Mouse (Mus musculus): ENCODE data around the gene Lpo. TPM values are rescaled to one million over a fixed set of nuclear protein-coding genes. Genes with fewer than 3 reads are reported as not detected.
A peak's percentile ranks its signal among the peaks of the same experiment; 100 is the strongest.

Lpo gene
- total and polyA plus RNA-seq, 2 experiments from 2014 or later: 3.3 to 3.4 TPM

- H3K9ac ChIP-seq (replicated peaks; ENCODE audit: low read length): peak within 1 kb of the TSS; percentile 66
- 5% methylated on average over 23 of the region's 23 CpGs for WGBS
- ATAC-seq: peak; percentile 81
- TF ChIP-seq CTCF (IDR thresholded peaks at IDR 0.05; ENCODE audit: low read depth): no peak
- H3K36me3 ChIP-seq (ENCODE audit: insufficient read depth, low read length): no peaks in the 10 kb centered on the region
- no peaks in the 10 kb centered on the region for H3K27me3 ChIP-seq (ENCODE audit: insufficient read depth, low read length)
- peak within 1 kb of the TSS; percentile 73 for H3K4me3 ChIP-seq (ENCODE audit: low read length)
- no peaks in the 10 kb centered on the region for H3K9me3 ChIP-seq (ENCODE audit: low read length)
- H3K27ac ChIP-seq: peak within 1 kb of the TSS; percentile 83
- H3K4me1 ChIP-seq (ENCODE audit: insufficient read depth, low read length): peaks cover 9% of the 10 kb centered on the region; the same call in 1 of the 2 replicates
- peak within 1 kb of the TSS; percentile 99 for H3K4me2 ChIP-seq (ENCODE audit: low read depth, low read length)
- DNase-seq (ENCODE audit: low spot score): peak; percentile 89
Measured at GRCm38 (mm10) chr11:87760301-87761081, 67.6 kb downstream of the Lpo start, which contains the start of gene Tspoap1. Gene Tspoap1, plus strand, starts transcription at chr11:87760541.

DNA sequence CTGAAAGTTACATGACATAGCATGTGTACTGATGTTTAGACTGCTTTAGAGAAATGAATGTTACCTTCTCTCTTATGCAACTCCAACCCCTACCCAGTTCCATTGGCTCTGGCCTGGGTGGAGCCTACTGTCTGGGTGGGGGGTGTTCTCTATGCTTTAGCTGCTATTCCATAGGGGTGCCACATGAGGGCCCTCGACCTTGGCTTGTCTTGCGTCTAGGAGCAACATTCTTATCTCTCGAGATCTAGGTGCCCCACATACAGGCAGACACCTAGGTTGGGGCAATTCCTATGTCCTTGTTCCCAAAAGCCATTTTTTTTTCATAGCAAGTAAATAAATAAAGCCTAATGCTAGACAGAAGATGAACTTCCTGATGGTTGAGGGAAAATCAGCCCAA, 68.5 kb downstream of the Lpo start:
- Histone ChIP-seq H3K4me2 (ENCODE audit: low read depth, low read length) (peak overlapping the region; percentile 99), H3K36me3 (ENCODE audit: insufficient read depth, low read length) (no peaks in the 10 kb centered on the region), H3K4me1 (ENCODE audit: insufficient read depth, low read length) (peaks cover 5% of the 10 kb centered on the region; the same call in 1 of the 2 replicates), H3K27ac (peak overlapping the region; percentile 83), H3K27me3 (ENCODE audit: insufficient read depth, low read length) (no peaks in the 10 kb centered on the region), H3K9ac (replicated peaks; ENCODE audit: low read length) (peak overlapping the region; percentile 66), H3K4me3 (ENCODE audit: low read length) (0 out of 2 replicates have a peak overlapping the region, but pooled peaks have one; percentile 73), H3K9me3 (ENCODE audit: low read length) (no peaks in the 10 kb centered on the region)
- TF ChIP-seq CTCF (IDR thresholded peaks at IDR 0.05; ENCODE audit: low read depth): peak; percentile 57
- DNase-seq (ENCODE audit: low spot score) (peak; percentile 71), ATAC-seq (no peak)
- WGBS: 6% methylated on average over 3 of the region's 3 CpGs

GRCm38 (mm10) chr11:87758957-87759608, 69.0 kb downstream of the Lpo start:
- Histone ChIP-seq H3K27ac (no peak overlapping the region), H3K9ac (replicated peaks; ENCODE audit: low read length) (no peak overlapping the region), H3K4me1 (ENCODE audit: insufficient read depth, low read length) (peaks cover 5% of the 10 kb centered on the region; the same call in 1 of the 2 replicates), H3K27me3 (ENCODE audit: insufficient read depth, low read length) (no peaks in the 10 kb centered on the region), H3K36me3 (ENCODE audit: insufficient read depth, low read length) (no peaks in the 10 kb centered on the region), H3K9me3 (ENCODE audit: low read length) (no peaks in the 10 kb centered on the region), H3K4me3 (ENCODE audit: low read length) (no peak overlapping the region), H3K4me2 (ENCODE audit: low read depth, low read length) (no peak overlapping the region)
- DNase-seq (ENCODE audit: low spot score): no peak
- no peak for TF ChIP-seq CTCF (IDR thresholded peaks at IDR 0.05; ENCODE audit: low read depth)
- WGBS: 78% methylated on average over 4 of the region's 4 CpGs
- ATAC-seq: no peak

- ATAC-seq (no peak), DNase-seq (ENCODE audit: low spot score) (no peak)
- H3K9ac ChIP-seq (replicated peaks; ENCODE audit: low read length): no peak overlapping the region
- H3K36me3 ChIP-seq (ENCODE audit: insufficient read depth, low read length): no peaks in the 10 kb centered on the region
- no peaks in the 10 kb centered on the region for H3K9me3 ChIP-seq (ENCODE audit: low read length)
- no peaks in the 10 kb centered on the region for H3K27me3 ChIP-seq (ENCODE audit: insufficient read depth, low read length)
- TF ChIP-seq CTCF (IDR thresholded peaks at IDR 0.05; ENCODE audit: low read depth): no peak
- 78% methylated on average over 7 of the region's 7 CpGs for WGBS
- H3K4me3 ChIP-seq (ENCODE audit: low read length): no peak overlapping the region
- H3K4me2 ChIP-seq (ENCODE audit: low read depth, low read length): no peak overlapping the region
- peaks cover 3% of the 10 kb centered on the region; the same call in 1 of the 2 replicates for H3K4me1 ChIP-seq (ENCODE audit: insufficient read depth, low read length)
- H3K27ac ChIP-seq: no peak overlapping the region
Measured at GRCm38 (mm10) chr11:87758161-87758911, 69.8 kb downstream of the Lpo start.

- ATAC-seq: no peak
- no peak overlapping the region for H3K4me3 ChIP-seq (ENCODE audit: low read length)
- no peaks in the 10 kb centered on the region for H3K27me3 ChIP-seq (ENCODE audit: insufficient read depth, low read length)
- no peak overlapping the region for H3K9ac ChIP-seq (replicated peaks; ENCODE audit: low read length)
- H3K36me3 ChIP-seq (ENCODE audit: insufficient read depth, low read length): no peaks in the 10 kb centered on the region
- H3K4me1 ChIP-seq (ENCODE audit: insufficient read depth, low read length): 0 out of 2 replicates have a peak, but pooled peaks cover 3% of the 10 kb centered on the region
- WGBS: 86% methylated on average over 25 of the region's 25 CpGs
- DNase-seq (ENCODE audit: low spot score): no peak
- no peak overlapping the region for H3K4me2 ChIP-seq (ENCODE audit: low read depth, low read length)
- H3K9me3 ChIP-seq (ENCODE audit: low read length): no peaks in the 10 kb centered on the region
- no peak overlapping the region for H3K27ac ChIP-seq
- TF ChIP-seq CTCF (IDR thresholded peaks at IDR 0.05; ENCODE audit: low read depth): no peak
Measured at GRCm38 (mm10) chr11:87757001-87757954, 70.8 kb downstream of the Lpo start.

MicroRNA genes within 50 kb of the gene (microRNA counts, 519-probe panel; counts per million panel counts)
- microRNA mmu-miR-142-3p: 1,422 counts per million, percentile 18 among the panel's probes with 10 or more counts
- 2,046 counts per million, percentile 29 among the panel's probes with 10 or more counts for microRNA mmu-miR-142-5p

Small RNA genes lying within 50 kb of the gene (microRNA-seq; reads per million reads assigned to microRNA genes)
- gene Mir142: 0 reads per million in 2 experiments
- 0 reads per million in 2 experiments for gene Mir142b

Other genes starting within 250 kb of the Lpo start
- gene Mtmr4, start 236.1 kb downstream of the Lpo start, total RNA-seq (2014; rRNA removed): 110 and 125 TPM in 2 replicates
- 30.6 and 34.8 TPM in 2 replicates for gene Mtmr4, start 236.1 kb downstream of the Lpo start, polyA plus RNA-seq (2015; fragmentation: Nextera tagmentation; extraction: Ambion mirVana)
- 0.10 and 0.29 TPM in 2 replicates for gene Hsf5, start 211.1 kb downstream of the Lpo start, total RNA-seq (2014; rRNA removed)
- 0.20 and 0.33 TPM in 2 replicates for gene Hsf5, start 211.1 kb downstream of the Lpo start, polyA plus RNA-seq (2015; fragmentation: Nextera tagmentation; extraction: Ambion mirVana)
- gene Rnf43, start 165.6 kb downstream of the Lpo start, total RNA-seq (2014; rRNA removed): 0.90 and 10.7 TPM in 2 replicates
- 0.85 and 1.8 TPM in 2 replicates for gene Rnf43, start 165.6 kb downstream of the Lpo start, polyA plus RNA-seq (2015; fragmentation: Nextera tagmentation; extraction: Ambion mirVana)
- 60.7 and 63.5 TPM in 2 replicates for gene Supt4a, start 90.7 kb downstream of the Lpo start, total RNA-seq (2014; rRNA removed)
- 125 and 135 TPM in 2 replicates for gene Supt4a, start 90.7 kb downstream of the Lpo start, polyA plus RNA-seq (2015; fragmentation: Nextera tagmentation; extraction: Ambion mirVana)
- gene Tspoap1, start 67.7 kb downstream of the Lpo start, total RNA-seq (2014; rRNA removed): 103 and 137 TPM in 2 replicates
- gene Tspoap1, start 67.7 kb downstream of the Lpo start, polyA plus RNA-seq (2015; fragmentation: Nextera tagmentation; extraction: Ambion mirVana): 33.2 and 35.6 TPM in 2 replicates
- 0.37 TPM in 1 of 2 replicates, not detected in the other for gene Mpo, start 34.7 kb downstream of the Lpo start, total RNA-seq (2014; rRNA removed)
- gene Mpo, start 34.7 kb downstream of the Lpo start, polyA plus RNA-seq (2015; fragmentation: Nextera tagmentation; extraction: Ambion mirVana): 0.10 and 0.55 TPM in 2 replicates
- 10.2 and 17.4 TPM in 2 replicates for gene Mks1, start 24.9 kb upstream of the Lpo start, total RNA-seq (2014; rRNA removed)
- gene Mks1, start 24.9 kb upstream of the Lpo start, polyA plus RNA-seq (2015; fragmentation: Nextera tagmentation; extraction: Ambion mirVana): 8.0 and 8.4 TPM in 2 replicates
- 0.68 and 0.89 TPM in 2 replicates for gene Epx, start 47.2 kb upstream of the Lpo start, total RNA-seq (2014; rRNA removed)
- 1.6 and 2.2 TPM in 2 replicates for gene Epx, start 47.2 kb upstream of the Lpo start, polyA plus RNA-seq (2015; fragmentation: Nextera tagmentation; extraction: Ambion mirVana)
- not detected in 2 replicates for gene Olfr462, start 64.0 kb upstream of the Lpo start, total RNA-seq (2014; rRNA removed)
- not detected in 2 replicates for gene Olfr462, start 64.0 kb upstream of the Lpo start, polyA plus RNA-seq (2015; fragmentation: Nextera tagmentation; extraction: Ambion mirVana)
- not detected in 2 replicates for gene Olfr463, start 69.1 kb upstream of the Lpo start, total RNA-seq (2014; rRNA removed)
- not detected in 2 replicates for gene Olfr463, start 69.1 kb upstream of the Lpo start, polyA plus RNA-seq (2015; fragmentation: Nextera tagmentation; extraction: Ambion mirVana)
- 0.29 and 0.37 TPM in 2 replicates for gene Olfr464, start 92.7 kb upstream of the Lpo start, total RNA-seq (2014; rRNA removed)
- gene Olfr464, start 92.7 kb upstream of the Lpo start, polyA plus RNA-seq (2015; fragmentation: Nextera tagmentation; extraction: Ambion mirVana): 0.16 TPM in 1 of 2 replicates, not detected in the other
- 51.3 and 62.1 TPM in 2 replicates for gene Dynll2, start 159.2 kb upstream of the Lpo start, total RNA-seq (2014; rRNA removed)
- gene Dynll2, start 159.2 kb upstream of the Lpo start, polyA plus RNA-seq (2015; fragmentation: Nextera tagmentation; extraction: Ambion mirVana): 59.7 and 60.5 TPM in 2 replicates
- 277 and 332 TPM in 2 replicates for gene Srsf1, start 219.1 kb upstream of the Lpo start, total RNA-seq (2014; rRNA removed)
- gene Srsf1, start 219.1 kb upstream of the Lpo start, polyA plus RNA-seq (2015; fragmentation: Nextera tagmentation; extraction: Ambion mirVana): 124 and 130 TPM in 2 replicates
- gene Vezf1, start 240.0 kb upstream of the Lpo start, total RNA-seq (2014; rRNA removed): 32.7 and 33.5 TPM in 2 replicates
- 29.2 and 31.9 TPM in 2 replicates for gene Vezf1, start 240.0 kb upstream of the Lpo start, polyA plus RNA-seq (2015; fragmentation: Nextera tagmentation; extraction: Ambion mirVana)

Measured in hindbrain, postnatal 0 days (tissue).